Mouse (Mus musculus): ENCODE data around the gene Speg.

Speg gene

GRCm38 (mm10) chr1:75458025-75458788 lies 83.1 kb downstream of the Speg start:
- DNase-seq (ENCODE audit: low spot score in 2 of 2): peak in 1 of 2 experiments; percentile 52

- no peak for DNase-seq (ENCODE audit: low spot score in 2 of 2)
Observed at GRCm38 (mm10) chr1:75458789-75459684, 83.9 kb downstream of the Speg start.

GRCm38 (mm10) chr1:75460297-75460696 lies 85.2 kb downstream of the Speg start:
- no peak for DNase-seq (ENCODE audit: low spot score in 2 of 2)

- DNase-seq (ENCODE audit: low spot score in 2 of 2): no peak
Observed at GRCm38 (mm10) chr1:75462636-75463035, 87.5 kb downstream of the Speg start.

GRCm38 (mm10) chr1:75463652-75464204 lies 88.6 kb downstream of the Speg start:
- no peak for DNase-seq (ENCODE audit: low spot score in 2 of 2)

- peak; percentile 77 to 82 for DNase-seq (ENCODE audit: low spot score in 2 of 2)
Observed at GRCm38 (mm10) chr1:75467215-75467927, 92.3 kb downstream of the Speg start.

DNA sequence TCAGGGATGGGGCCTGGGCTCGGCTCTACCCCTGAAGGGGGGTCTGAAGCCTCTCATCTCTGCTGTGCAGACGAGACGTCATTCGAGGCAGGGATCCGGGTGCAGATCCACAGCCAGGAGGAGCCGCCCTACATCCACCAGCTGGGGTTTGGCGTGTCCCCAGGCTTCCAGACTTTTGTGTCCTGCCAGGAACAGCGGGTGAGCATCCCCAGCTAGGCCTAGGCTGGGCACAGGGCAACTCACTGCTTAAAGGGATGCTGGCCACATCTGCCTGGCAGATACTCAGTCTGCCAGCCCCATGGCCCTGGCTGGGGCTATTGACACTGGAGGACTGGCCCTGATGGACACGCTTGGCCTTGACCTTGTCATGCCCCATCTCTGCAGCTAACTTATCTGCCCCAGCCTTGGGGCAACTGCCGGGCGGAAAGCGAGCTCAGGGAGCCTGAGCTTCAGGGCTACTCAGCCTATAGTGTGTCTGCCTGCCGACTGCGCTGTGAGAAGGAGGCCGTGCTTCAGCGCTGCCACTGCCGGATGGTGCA lies 94.3 kb downstream of the Speg start:
- no peak for DNase-seq (ENCODE audit: low spot score in 2 of 2)

- DNase-seq (ENCODE audit: low spot score in 2 of 2): no peak
Observed at GRCm38 (mm10) chr1:75476441-75476840, 101.3 kb downstream of the Speg start.

- DNase-seq (ENCODE audit: low spot score in 2 of 2): peak; percentile 77 to 83
Observed at GRCm38 (mm10) chr1:75477264-75477965, 102.3 kb downstream of the Speg start.

GRCm38 (mm10) chr1:75477966-75478290 lies 102.8 kb downstream of the Speg start:
- DNase-seq (ENCODE audit: low spot score in 2 of 2): no peak

DNA sequence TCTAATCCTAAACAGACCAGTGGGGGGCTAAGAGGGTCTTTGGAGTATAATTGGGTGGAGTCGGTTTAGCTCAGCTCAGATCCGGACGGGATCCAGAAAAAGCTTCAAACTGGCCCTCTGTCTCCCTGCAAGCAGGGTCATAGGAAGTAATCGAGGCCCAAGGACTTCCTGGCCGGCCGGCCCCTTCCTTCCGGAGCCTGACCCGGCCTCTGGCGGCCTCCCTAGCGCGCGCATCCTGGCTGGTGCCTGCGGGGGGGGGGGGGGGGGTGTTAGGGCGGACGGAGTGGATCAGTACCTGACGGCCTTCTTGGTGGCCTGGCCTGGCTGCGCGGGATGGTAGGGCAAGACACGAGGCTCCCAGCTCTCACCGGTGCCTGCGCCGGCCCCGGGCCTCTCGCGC lies 103.4 kb downstream of the Speg start:
- no peak for DNase-seq (ENCODE audit: low spot score in 2 of 2)

GRCm38 (mm10) chr1:75478916-75479634 lies 104.0 kb downstream of the Speg start, which contains the start of the genes Chpf and Tmem198:
Gene Chpf, minus strand, starts transcription at chr1:75479307.
Gene Tmem198, plus strand, starts transcription at chr1:75479532.
- peak; percentile 96 to 97 for DNase-seq (ENCODE audit: low spot score in 2 of 2)

GRCm38 (mm10) chr1:75479635-75479989 lies 104.5 kb downstream of the Speg start:
- DNase-seq (ENCODE audit: low spot score in 2 of 2): no peak

DNA sequence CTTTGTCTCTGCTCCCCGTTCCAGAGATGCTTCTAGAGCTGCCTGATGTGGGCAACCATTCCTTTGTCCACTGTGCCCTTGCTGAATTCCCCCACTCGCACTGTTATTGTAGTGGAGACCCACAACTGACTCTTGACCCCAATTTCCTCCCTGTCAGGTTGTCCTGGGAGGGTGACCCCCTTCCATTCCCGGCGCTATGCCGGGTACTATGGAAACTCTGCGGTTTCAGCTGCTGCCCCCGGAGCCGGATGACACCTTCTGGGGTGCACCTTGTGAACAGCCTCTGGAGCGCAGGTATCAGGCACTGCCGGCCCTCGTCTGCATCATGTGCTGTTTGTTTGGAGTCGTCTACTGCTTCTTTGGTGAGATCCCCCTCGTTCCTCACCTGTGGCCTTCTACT lies 104.9 kb downstream of the Speg start:
- no peak for DNase-seq (ENCODE audit: low spot score in 2 of 2)

DNA sequence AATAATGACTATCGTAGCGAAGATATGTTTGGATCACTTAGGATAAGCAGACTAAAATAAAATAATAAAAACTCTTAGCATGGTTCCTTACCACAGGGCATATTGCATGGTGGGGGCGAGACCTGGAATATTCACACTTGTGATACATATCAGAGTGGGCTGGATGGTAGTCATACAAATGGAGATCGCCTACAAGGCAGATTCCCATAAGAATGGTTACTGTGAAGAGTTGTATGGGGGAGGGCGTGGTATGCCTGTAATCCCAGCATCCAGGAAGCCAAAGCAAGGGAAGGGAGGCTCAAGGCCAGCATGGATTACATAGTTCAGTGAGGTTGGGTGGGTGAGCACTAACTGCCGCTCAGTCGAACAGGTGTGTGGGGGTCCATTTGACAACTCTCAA lies 105.6 kb downstream of the Speg start:
- no peak for DNase-seq (ENCODE audit: low spot score in 2 of 2)

Measured in urinary bladder, postnatal 4 days (tissue).